Mouse (Mus musculus): ENCODE measurements around the gene Hpd. TPM values are rescaled to one million over a fixed set of nuclear protein-coding genes. Genes with fewer than 3 reads are reported as not detected.
"Not testable (repeated sequence)": the region's sequence is repeated elsewhere in the genome, so short reads cannot be mapped to it uniquely, and the experiment has no call there.

Hpd gene
- not detected in 2 replicates for total RNA-seq (2015)
- not detected in 2 replicates for total RNA-seq (2017)

- no peak for ATAC-seq (ENCODE audit: poor library complexity, severe bottlenecking)
These were observed at the start of gene Hpd for GRCm38 (mm10) chr5:123182651-123183050. Gene Hpd (minus strand): TSS chr5:123182727.

DNA sequence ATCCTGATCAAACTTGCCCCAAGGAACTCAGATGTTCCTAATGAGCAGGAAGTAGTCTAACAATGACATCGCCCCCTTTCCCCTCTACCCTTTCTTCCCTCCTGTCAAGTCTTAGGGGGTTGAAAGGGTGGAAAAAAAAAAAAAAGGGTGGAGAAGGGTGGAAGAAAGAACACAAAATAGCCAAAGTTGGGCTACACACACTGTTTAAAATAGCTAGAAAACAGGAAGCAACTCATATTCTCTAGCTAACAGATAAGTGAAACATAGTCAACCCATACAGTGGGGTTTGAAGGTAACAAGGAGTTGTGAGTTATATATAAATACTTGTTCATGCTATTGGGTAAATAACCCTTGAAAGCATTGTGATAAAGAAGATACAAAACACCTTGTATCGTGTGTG lies 49.7 kb upstream of the Hpd start:
- no peak for ATAC-seq (ENCODE audit: poor library complexity, severe bottlenecking)

DNA sequence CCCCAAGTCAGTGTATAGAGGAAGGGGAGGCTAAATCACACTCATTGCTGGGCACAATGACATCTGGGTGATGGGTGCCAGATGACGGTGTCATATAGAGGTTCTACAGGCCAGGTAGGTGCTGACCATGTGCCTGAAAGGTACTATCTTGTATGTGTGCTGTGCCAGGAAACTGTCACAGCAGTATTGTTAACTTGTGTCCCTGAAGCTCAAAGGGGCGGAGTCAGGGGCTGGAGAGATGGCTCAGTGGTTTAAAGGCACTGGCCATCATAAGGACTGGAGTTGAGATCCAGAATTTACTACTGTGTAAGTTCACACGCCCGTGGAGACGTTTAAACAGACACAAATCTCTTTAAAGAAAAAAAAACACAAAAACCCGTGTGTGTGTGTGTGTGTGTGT lies 46.8 kb upstream of the Hpd start:
- no peak for ATAC-seq (ENCODE audit: poor library complexity, severe bottlenecking)

DNA sequence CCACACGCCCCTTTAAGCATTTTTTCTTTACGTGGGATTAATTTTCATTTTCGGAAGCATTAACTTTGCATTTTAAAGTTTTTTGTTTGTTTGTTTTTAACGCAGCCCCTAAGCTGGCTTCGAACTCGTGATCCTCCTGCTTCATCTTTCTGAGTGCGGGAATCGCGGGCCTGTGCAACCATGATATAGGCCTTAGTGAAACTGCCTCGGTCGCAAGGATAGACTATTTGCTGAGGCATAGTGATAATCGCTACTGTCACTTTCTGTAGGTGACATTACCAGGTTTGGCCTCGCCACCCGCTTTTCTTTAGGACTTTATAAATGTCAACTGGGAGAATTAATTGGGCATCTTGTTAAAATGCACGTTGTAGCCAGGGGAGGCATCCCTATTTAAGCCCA lies 46.0 kb upstream of the Hpd start:
- no peak for ATAC-seq (ENCODE audit: poor library complexity, severe bottlenecking)

DNA sequence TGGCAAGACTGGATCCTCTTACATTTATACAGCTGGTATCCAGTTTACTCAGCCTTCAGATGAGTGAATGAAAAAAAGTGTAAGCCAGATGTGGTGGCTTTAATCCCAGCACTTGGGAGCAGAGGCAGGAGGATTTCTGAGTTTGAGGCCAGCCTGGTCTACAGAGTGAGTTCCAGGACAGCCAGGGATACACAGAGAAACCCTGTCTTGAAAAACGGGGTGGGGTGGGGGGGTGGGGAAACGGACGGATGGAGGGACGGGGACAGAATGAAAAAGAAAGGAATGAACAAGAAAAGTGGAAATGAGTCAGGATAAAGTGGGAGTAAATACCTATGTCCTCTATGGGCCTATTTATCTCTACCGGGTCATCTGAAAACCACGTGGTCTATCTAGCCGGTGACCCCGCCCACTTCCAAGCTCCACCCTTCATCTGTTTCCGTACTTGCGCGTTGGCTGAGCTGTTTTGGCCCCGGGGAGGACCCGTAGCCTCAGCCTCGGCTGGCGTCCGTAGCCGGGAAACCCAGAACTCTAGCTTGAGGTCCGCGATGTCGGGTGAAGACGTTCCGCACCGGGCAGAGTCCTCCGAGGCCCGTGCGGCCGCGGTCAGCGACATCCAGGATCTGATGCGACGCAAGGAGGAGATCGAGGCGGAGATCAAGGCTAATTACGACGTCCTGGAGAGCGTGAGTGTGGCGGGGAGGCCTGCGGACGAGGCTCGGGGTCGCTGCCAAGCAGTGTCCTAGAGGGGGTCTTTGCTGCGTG lies 45.4 kb upstream of the Hpd start:
- ATAC-seq (ENCODE audit: poor library complexity, severe bottlenecking), result peak; percentile 98

DNA sequence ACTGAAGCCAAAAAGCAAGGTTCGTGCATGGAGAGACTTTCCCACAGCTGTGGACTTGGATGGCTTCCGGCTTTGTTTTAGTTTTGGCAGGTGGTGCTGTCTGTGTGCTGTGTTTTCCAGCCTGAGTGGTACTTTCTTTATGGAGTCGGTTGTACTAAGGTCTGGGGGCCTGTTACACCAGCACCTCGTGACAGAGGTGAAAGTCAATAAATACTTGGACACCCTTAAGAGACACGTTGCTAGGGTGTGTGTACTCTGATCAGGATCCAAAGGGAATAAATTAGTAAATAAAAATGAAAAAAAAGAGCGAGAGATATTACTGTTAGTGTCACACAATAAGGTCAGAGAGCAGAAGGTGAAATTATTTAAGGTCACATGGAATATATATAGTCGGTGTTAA lies 44.3 kb upstream of the Hpd start:
- ATAC-seq (ENCODE audit: poor library complexity, severe bottlenecking), result no peak

DNA sequence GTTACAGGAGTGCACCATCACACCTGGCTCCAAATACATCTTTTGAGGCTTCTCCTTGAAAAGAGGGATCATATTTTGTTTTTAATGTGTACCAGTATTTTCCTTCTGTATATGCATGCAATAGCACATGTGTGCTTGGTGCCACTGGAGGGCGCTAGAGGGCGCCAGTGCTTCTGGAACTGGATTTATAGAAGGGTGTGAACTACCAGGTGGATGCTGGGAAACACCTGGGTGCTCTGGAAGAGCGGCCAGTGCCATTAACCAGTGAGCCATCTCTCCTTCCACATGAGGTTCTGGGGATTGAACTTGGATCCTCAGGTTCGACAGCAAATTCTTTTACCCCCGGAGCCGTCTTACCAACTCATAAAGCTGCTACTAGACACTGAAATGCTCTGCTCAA lies 41.3 kb upstream of the Hpd start:
- ATAC-seq (ENCODE audit: poor library complexity, severe bottlenecking), result not testable (repeated sequence)

GRCm38 (mm10) chr5:123223051-123223410 lies 40.5 kb upstream of the Hpd start:
- peak; percentile 64 for ATAC-seq (ENCODE audit: poor library complexity, severe bottlenecking)

DNA sequence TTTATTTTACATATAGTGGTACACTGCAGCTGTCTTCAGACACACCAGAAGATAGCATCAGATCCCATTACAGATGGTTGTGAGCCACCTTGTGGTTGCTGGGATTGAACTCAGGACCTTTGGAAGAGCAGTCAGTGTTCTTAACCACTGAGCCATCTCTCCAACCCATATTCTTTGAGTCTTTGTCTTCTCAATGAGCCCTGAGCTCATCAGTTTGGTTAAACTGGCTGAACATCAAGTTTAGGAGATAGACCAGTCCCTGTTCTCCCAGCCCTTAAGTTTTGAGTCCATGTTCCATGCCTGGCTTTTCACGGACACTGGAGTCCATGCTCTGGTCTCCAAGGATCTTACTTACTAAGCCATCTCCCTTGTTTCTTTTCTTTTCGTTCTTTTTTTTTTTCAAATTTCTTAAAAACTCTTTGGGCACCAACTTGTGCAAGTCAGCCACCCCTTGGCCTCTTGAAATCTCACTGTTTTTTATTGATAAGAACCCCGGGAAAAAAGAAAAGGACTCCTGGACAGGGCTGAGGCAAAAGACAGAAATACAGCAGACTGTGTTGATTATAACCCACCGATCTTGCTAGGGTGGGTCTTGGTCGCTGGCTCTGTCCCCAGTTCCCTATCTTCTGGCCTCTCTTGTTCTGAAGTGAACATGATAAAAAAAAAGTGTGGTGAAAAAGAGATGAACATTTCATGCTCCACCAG lies 40.0 kb upstream of the Hpd start:
- ATAC-seq (ENCODE audit: poor library complexity, severe bottlenecking), result peak; percentile 27

GRCm38 (mm10) chr5:123203591-123203990 lies 21.1 kb upstream of the Hpd start:
- not testable (repeated sequence) for ATAC-seq (ENCODE audit: poor library complexity, severe bottlenecking)

GRCm38 (mm10) chr5:123202771-123203170 lies 20.2 kb upstream of the Hpd start:
- not testable (repeated sequence) for ATAC-seq (ENCODE audit: poor library complexity, severe bottlenecking)

DNA sequence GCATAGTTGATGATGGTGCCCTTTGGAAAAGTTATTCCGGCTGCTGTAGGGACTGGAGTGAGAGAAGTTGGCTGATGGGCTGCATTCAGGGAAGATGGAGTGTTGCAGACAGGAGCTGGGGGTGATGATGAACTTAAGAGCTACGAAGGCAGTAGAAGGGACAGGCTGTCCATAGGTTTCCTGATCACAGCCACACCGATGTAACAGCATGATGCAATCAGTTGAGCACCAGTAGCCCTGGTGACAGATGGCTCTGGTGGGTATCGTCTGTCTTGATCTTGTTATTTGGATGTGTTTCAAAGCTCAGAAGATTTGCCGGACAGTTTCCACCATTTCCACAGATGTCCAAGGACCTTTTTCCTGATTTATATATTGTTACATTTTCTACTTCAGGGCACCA lies 19.5 kb upstream of the Hpd start:
- no peak for ATAC-seq (ENCODE audit: poor library complexity, severe bottlenecking)

DNA sequence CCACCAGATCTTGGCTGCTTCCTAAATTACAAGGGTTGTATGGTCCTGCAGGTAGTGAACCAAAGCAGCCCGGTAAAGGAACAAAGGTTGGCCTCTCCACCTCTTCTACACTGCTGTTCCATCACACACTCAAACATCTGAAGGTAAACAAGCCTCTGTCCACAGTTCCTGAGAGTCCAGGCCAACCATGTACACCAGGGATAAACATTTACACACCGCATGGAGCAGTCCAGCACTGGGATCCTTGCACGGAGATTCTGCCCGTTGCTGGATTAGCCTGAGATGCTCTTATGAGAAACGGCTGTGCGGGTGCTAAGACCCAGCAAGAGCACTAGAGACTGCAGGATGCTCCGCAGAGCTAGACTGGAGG lies 19.0 kb upstream of the Hpd start:
- no peak for ATAC-seq (ENCODE audit: poor library complexity, severe bottlenecking)

DNA sequence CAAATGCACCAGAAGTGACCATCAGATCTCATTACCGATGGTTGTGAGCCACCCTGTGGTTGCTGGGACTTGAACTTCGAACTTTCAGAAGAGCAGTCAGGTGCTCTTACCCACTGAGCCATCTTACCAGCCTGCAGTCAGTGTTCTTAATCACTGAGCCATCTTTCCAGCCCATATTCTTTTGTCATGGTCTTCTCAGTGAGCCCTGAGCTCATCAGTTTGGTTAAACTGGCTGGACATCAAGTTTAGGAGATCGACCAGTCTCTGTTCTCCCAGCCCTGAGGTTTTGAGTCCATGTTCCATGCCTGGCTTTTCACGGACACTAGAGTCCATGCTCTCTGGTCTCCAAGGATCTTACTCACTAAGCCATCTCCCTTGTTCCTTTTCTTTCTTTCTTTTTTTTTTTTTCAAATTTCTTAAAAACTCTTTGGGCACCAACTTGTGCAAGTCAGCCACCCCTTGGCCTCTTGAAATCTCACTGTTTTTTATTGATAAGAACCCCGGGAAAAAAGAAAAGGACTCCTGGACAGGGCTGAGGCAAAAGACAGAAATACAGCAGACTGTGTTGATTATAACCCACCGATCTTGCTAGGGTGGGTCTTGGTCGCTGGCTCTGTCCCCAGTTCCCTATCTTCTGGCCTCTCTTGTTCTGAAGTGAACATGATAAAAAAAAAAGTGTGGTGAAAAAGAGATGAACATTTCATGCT lies 18.4 kb upstream of the Hpd start:
- not testable (repeated sequence) for ATAC-seq (ENCODE audit: poor library complexity, severe bottlenecking)

GRCm38 (mm10) chr5:123198523-123198922 lies 16.0 kb upstream of the Hpd start:
- no peak for ATAC-seq (ENCODE audit: poor library complexity, severe bottlenecking)

- ATAC-seq (ENCODE audit: poor library complexity, severe bottlenecking), result no peak
These were observed 14.2 kb upstream of the Hpd start for GRCm38 (mm10) chr5:123196746-123197145.

GRCm38 (mm10) chr5:123195500-123196000 lies 13.0 kb upstream of the Hpd start:
- no peak for ATAC-seq (ENCODE audit: poor library complexity, severe bottlenecking)

- ATAC-seq (ENCODE audit: poor library complexity, severe bottlenecking), result no peak
These were observed 12.3 kb upstream of the Hpd start for GRCm38 (mm10) chr5:123194856-123195255.

- no peak for ATAC-seq (ENCODE audit: poor library complexity, severe bottlenecking)
These were observed 10.9 kb upstream of the Hpd start for GRCm38 (mm10) chr5:123193436-123193835.

DNA sequence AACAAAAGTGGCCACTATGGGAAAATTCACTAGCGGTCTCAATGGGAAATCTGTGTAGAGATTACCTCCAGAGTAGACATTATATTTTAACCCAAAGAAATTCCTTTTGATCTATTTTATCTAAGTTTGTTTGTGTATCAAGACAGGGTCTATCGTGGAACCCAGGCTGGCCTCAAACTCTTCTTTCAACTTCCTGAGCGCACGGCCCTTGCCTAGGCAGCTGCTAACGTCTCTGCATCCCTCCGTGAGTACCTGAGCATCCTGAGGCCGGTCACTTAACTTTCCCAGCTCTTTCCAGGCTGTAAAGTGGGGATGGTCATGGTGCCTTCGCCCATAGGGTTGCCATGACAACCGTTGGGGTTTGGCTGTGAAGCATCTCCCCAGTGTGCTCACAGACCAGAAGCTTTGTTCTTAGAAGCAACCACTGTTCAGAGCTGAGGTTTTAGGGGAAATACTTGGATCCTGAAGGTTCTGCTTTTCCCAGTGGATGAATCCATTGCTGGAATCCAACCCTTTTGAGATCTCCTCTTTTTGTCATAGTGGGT lies 10.2 kb upstream of the Hpd start:
- ATAC-seq (ENCODE audit: poor library complexity, severe bottlenecking), result no peak

DNA sequence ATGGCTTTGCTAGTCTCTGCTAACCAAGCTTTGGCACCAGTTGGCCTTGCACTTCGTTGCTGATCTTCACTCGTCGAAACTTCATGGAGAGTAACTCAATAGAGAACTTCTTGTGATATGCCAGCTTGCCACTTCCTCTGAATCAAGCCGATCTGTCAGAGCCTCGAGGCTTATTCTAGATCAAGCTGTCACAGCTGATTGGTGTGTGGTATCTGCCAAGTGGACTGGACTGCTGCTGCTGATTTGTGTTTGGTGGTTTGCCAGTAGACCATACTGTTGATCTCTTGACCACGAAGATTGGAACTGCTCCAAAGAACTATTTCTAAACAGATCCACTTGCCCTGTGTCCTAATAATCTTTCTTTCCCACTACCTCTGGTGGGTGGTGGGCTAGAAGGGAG lies 8.9 kb upstream of the Hpd start:
- no peak for ATAC-seq (ENCODE audit: poor library complexity, severe bottlenecking)

Data from megakaryocyte, adult 5-6 weeks (primary cell).